ENCODE assay signal across 8 mouse cellular contexts in genomic region chr11:110537602-110538001, GRCm38 (mm10).
DNase-seq lines count a peak whose midpoint lies in the region; ATAC-seq lines count a peak whose summit lies in the region.

No protein-coding gene starts in this region.

- H3K4me3 ChIP-seq in intestine, embryonic 15.5 days (replicated peaks): no peak overlapping the region

- no peaks in the 10 kb centered on the region for H3K9me3 ChIP-seq in intestine, embryonic 15.5 days

- 8% methylated on average over 15 of the region's 15 CpGs for WGBS in intestine, embryonic 15.5 days

- no peak overlapping the region for H3K27ac ChIP-seq in intestine, embryonic 15.5 days

- intact Hi-C loops in left cerebral cortex, postnatal 25 days (cut with DNase I): loop anchor here (2.0 to 5.0 kb wide), 3 partner anchors 527 to 985 kb away; no protein-coding TSS in a partner anchor

- H3K4me1 ChIP-seq in intestine, embryonic 15.5 days (replicated peaks): no peaks in the 10 kb centered on the region

- H3K36me3 ChIP-seq in intestine, embryonic 15.5 days: no peaks in the 10 kb centered on the region

- DNase-seq in adrenal gland, adult 18-20 months (ENCODE audit: low spot score in 2 of 2): peak; percentile 69 to 73
- peak; percentile 94 for DNase-seq in embryo, embryonic 10.5 days (ENCODE audit: low spot score)
- DNase-seq in gastrocnemius, postnatal 25 days: peak; percentile 38
- peak; percentile 84 to 92 for DNase-seq in left cerebral cortex, postnatal 25 days (ENCODE audit: low spot score in 2 of 2)
- DNase-seq in mesoderm, embryonic 11.5 days (ENCODE audit: low read depth, low spot score): peak; percentile 85
- DNase-seq in right cerebral cortex, postnatal 36 days (ENCODE audit: low spot score in 2 of 2): peak; percentile 59 to 63
- peak; percentile 72 for DNase-seq in yolk sac, embryonic 10.5 days (ENCODE audit: low spot score)

- H3K9ac ChIP-seq in intestine, embryonic 15.5 days: no peak overlapping the region

- peak; percentile 34; the same call in 1 of the 2 replicates for ATAC-seq in intestine, embryonic 15.5 days

- no peaks in the 10 kb centered on the region for H3K27me3 ChIP-seq in intestine, embryonic 15.5 days (replicated peaks)

- peak overlapping the region; percentile 52 for H3K4me2 ChIP-seq in intestine, embryonic 15.5 days (replicated peaks)

Comparison
In these comparisons a context has a peak if more than half of its experiments do, and no peak if none do; other contexts are left out.
1. DNase-seq: peak in every context shown above with its lines; median percentile 94 in embryo, embryonic 10.5 days; 88 in left cerebral cortex, postnatal 25 days; 85 in mesoderm, embryonic 11.5 days; 72 in yolk sac, embryonic 10.5 days; 71 in adrenal gland, adult 18-20 months; 61 in right cerebral cortex, postnatal 36 days; 38 in gastrocnemius, postnatal 25 days.